Mouse (Mus musculus) E14TG2a.4 (cell line): ENCODE measurements around the gene Pid1.

Source experiments
- CTCF ChIP-seq: conservative IDR thresholded peaks from 2 replicates; pipeline ENCODE4 v1.5.1; 2014; ENCODE audit warnings: low read length
- NANOG ChIP-seq: IDR thresholded peaks from 2 replicates; pipeline ENCODE4 v1.6.1; 2014; ENCODE audit warnings: borderline replicate concordance, low read length, mixed read lengths

DNA sequence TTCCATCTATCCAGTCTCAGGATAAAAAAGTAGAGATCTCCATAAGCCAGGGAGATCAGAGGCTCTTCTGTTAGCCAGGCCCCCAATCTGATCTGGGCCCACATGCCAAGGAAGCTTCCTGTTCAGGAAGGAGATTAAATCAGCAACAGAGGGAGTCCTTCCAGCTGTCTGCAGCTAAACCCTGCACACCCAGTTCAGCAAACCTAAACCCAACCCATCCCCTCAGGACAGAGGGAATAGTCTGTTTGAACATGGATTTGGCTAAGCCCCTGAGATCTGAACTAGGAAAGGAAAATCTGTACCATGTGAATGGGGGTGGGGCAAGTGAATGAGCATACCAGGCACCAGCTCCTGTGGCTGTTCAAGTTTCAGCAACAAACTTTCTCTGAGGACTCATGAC, 266.6 kb downstream of the Pid1 start:
- no peak for TF ChIP-seq CTCF
- no peak for TF ChIP-seq NANOG
